ENCODE assay signal across 21 mouse cellular contexts in the genomic region with DNA sequence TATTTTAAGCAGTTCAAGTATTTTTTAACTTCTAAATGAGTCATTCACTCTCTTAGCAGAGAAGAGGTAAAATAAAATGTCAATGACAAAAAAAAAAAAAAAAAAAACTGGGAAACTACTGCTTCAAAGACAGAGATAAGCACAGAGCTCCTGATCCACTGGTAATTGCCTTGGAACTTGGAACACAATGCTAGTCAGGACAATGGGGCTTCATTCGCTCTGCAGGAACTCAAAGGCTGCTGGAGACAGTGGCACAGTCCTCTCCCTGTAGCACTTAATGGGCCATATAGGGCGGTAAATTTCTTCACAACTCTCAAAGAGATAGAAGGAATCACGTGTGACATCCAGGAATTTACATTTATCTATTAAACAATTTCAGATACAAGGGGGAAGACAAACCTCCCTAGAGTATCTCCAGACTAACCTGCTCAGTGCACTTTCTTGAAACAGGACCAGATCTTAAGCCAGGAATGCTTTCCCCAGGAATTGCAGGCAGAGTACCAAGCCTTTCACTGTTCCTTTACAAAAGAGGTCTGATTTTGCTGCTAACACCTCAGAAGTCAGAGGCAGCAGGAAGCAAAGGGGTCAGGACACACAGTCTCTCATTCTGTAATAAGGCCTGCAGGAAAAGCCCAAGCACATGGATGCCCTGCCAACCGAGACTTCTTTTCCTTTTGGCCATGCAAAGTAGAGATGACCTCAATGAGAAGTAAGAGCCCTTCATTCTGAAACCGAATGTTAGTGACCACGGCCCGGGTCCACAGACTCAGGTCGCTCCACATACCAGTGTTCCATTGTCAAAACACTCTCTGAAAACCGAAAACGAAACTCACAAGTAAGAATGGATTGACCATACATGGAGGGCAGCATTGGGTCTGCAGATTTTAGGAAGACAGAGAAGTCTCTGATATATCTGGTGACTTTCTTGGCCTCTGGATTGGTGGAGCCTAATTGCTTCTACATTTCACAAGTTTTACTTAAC.
DNase-seq lines count a peak whose midpoint lies in the region; ATAC-seq and TF ChIP-seq lines count a peak whose summit lies in the region.
"Had no signal": no experiment of that assay in that cellular context is flagged by ENCODE, and none has a peak within 500 bp of the region (broad histone marks: within the 10 kb centered on the region; RNA-seq: fewer than 3 reads in every experiment).

No protein-coding gene starts in this region.

- no peak overlapping the region for H3K4me3 ChIP-seq in forebrain, embryonic 13.5 days
- H3K4me3 ChIP-seq in forebrain, postnatal 0 days (ENCODE audit: low read depth, low read length): no peak overlapping the region
- no peak overlapping the region for H3K4me3 ChIP-seq in midbrain, embryonic 11.5 days (ENCODE audit: low read depth, low read length)
- H3K4me3 ChIP-seq in midbrain, embryonic 14.5 days (replicated peaks; ENCODE audit: low read depth, low read length): no peak overlapping the region
- H3K4me3 ChIP-seq: forebrain, embryonic 10.5 days; gastrocnemius, adult 2 months; hindbrain, embryonic 12.5 days; hindbrain, embryonic 15.5 days had no signal

- H3K27me3 ChIP-seq in forebrain, embryonic 13.5 days: no peaks in the 10 kb centered on the region
- H3K27me3 ChIP-seq in forebrain, postnatal 0 days (ENCODE audit: insufficient read depth, low read length): no peaks in the 10 kb centered on the region
- H3K27me3 ChIP-seq in midbrain, embryonic 11.5 days (ENCODE audit: control insufficient read depth, insufficient read depth, low read length): no peaks in the 10 kb centered on the region
- no peaks in the 10 kb centered on the region for H3K27me3 ChIP-seq in midbrain, embryonic 14.5 days (ENCODE audit: control insufficient read depth, insufficient read depth, low read length)
- H3K27me3 ChIP-seq: hindbrain, embryonic 12.5 days; hindbrain, embryonic 15.5 days had no signal

- TF ChIP-seq CTCF in forebrain, postnatal 0 days (IDR thresholded peaks at IDR 0.05; ENCODE audit: low read depth): no peak

- no peak for ATAC-seq in forebrain, embryonic 13.5 days
- ATAC-seq in forebrain, postnatal 0 days: no peak
- ATAC-seq in midbrain, embryonic 11.5 days (ENCODE audit: low FRiP score): no peak
- no peak for ATAC-seq in midbrain, embryonic 14.5 days (ENCODE audit: low FRiP score, low TSS enrichment)

- H3K4me2 ChIP-seq in forebrain, embryonic 13.5 days: no peak overlapping the region
- H3K4me2 ChIP-seq in forebrain, postnatal 0 days (ENCODE audit: low read depth): no peak overlapping the region
- H3K4me2 ChIP-seq in midbrain, embryonic 11.5 days: no peak overlapping the region
- no peak overlapping the region for H3K4me2 ChIP-seq in midbrain, embryonic 14.5 days (ENCODE audit: low read length)
- H3K4me2 ChIP-seq: heart, embryonic 11.5 days; hindbrain, embryonic 12.5 days; hindbrain, embryonic 15.5 days had no signal

- no peaks in the 10 kb centered on the region for H3K9me3 ChIP-seq in forebrain, embryonic 13.5 days (replicated peaks)
- no peaks in the 10 kb centered on the region for H3K9me3 ChIP-seq in forebrain, postnatal 0 days (ENCODE audit: low read length)
- H3K9me3 ChIP-seq in midbrain, embryonic 11.5 days (ENCODE audit: control insufficient read depth, low read length): no peaks in the 10 kb centered on the region
- no peaks in the 10 kb centered on the region for H3K9me3 ChIP-seq in midbrain, embryonic 14.5 days (ENCODE audit: control insufficient read depth, low read length)
- H3K9me3 ChIP-seq: forebrain, embryonic 10.5 days; hindbrain, embryonic 12.5 days; hindbrain, embryonic 15.5 days had no signal

- H3K27ac ChIP-seq in forebrain, embryonic 13.5 days: peak overlapping the region; percentile 14; the same call in 1 of the 2 replicates
- no peak overlapping the region for H3K27ac ChIP-seq in forebrain, postnatal 0 days (ENCODE audit: low read depth, low read length)
- no peak overlapping the region for H3K27ac ChIP-seq in midbrain, embryonic 11.5 days (ENCODE audit: low read depth, low read length)
- H3K27ac ChIP-seq in midbrain, embryonic 14.5 days (replicated peaks; ENCODE audit: low read depth, low read length): no peak overlapping the region
- H3K27ac ChIP-seq: forebrain, embryonic 10.5 days; gastrocnemius, adult 2 months; hindbrain, embryonic 12.5 days; hindbrain, embryonic 15.5 days had no signal

- 58% methylated on average over 10 of the region's 10 CpGs for WGBS in forebrain, embryonic 13.5 days
- WGBS in forebrain, postnatal 0 days: 62% methylated on average over 10 of the region's 10 CpGs
- WGBS in midbrain, embryonic 11.5 days: 65% methylated on average over 10 of the region's 10 CpGs
- WGBS in midbrain, embryonic 14.5 days: 66% methylated on average over 10 of the region's 10 CpGs

- peak; percentile 23 for DNase-seq in adrenal gland, adult 2 months
- no peak for DNase-seq in adrenal gland, adult 18-20 months (ENCODE audit: low spot score in 2 of 2)
- DNase-seq in forebrain, postnatal 0 days: no peak
- peak; percentile 78 for DNase-seq in midbrain, embryonic 11.5 days (ENCODE audit: low spot score, missing footprints)
- no peak for DNase-seq in midbrain, embryonic 14.5 days
- DNase-seq in ZHBTc4 (ENCODE audit: low read depth, low spot score): peak; percentile 71
- DNase-seq in yolk sac, embryonic 10.5 days (ENCODE audit: low spot score): no peak
- DNase-seq: adrenal gland, postnatal 25 days; cerebellum, adult 11-12 months; cerebellum, adult 8-10 months; cerebellum, postnatal 10 days; gastrocnemius, adult 2 months; gastrocnemius, postnatal 14 days; heart, adult 11 months; kidney, adult 18-20 months; kidney, adult 9 months had no signal

- H3K36me3 ChIP-seq in forebrain, embryonic 13.5 days (ENCODE audit: poor library complexity, severe bottlenecking): no peaks in the 10 kb centered on the region
- no peaks in the 10 kb centered on the region for H3K36me3 ChIP-seq in forebrain, postnatal 0 days (ENCODE audit: insufficient read depth)
- H3K36me3 ChIP-seq in midbrain, embryonic 11.5 days (ENCODE audit: control insufficient read depth, insufficient read depth, low read length): no peaks in the 10 kb centered on the region
- H3K36me3 ChIP-seq in midbrain, embryonic 14.5 days (ENCODE audit: control insufficient read depth, insufficient read depth, low read length): no peaks in the 10 kb centered on the region
- H3K36me3 ChIP-seq: forebrain, embryonic 10.5 days; hindbrain, embryonic 12.5 days; hindbrain, embryonic 15.5 days had no signal

- peaks cover 9% of the 10 kb centered on the region; the same call in 1 of the 2 replicates for H3K4me1 ChIP-seq in forebrain, embryonic 13.5 days
- H3K4me1 ChIP-seq in forebrain, postnatal 0 days (ENCODE audit: insufficient read depth): no peaks in the 10 kb centered on the region
- H3K4me1 ChIP-seq in midbrain, embryonic 11.5 days (ENCODE audit: control insufficient read depth, insufficient read depth, low read length): peaks cover 2% of the 10 kb centered on the region; the same call in 1 of the 2 replicates
- H3K4me1 ChIP-seq in midbrain, embryonic 14.5 days (ENCODE audit: control insufficient read depth, insufficient read depth, low read length): peaks cover 7% of the 10 kb centered on the region
- H3K4me1 ChIP-seq: hindbrain, embryonic 12.5 days had no signal

- H3K9ac ChIP-seq in forebrain, embryonic 13.5 days: no peak overlapping the region
- no peak overlapping the region for H3K9ac ChIP-seq in forebrain, postnatal 0 days
- no peak overlapping the region for H3K9ac ChIP-seq in midbrain, embryonic 11.5 days (ENCODE audit: low read length)
- H3K9ac ChIP-seq in midbrain, embryonic 14.5 days (replicated peaks; ENCODE audit: low read length): no peak overlapping the region
- H3K9ac ChIP-seq: hindbrain, embryonic 12.5 days; hindbrain, embryonic 15.5 days had no signal

Comparison
In these comparisons a context has a peak if more than half of its experiments do, and no peak if none do; other contexts are left out.
1. DNase-seq: peak in adrenal gland, adult 2 months (single experiment), midbrain, embryonic 11.5 days (single experiment) and ZHBTc4 (single experiment); none in adrenal gland, adult 18-20 months (0 of 2), forebrain, postnatal 0 days (single experiment), midbrain, embryonic 14.5 days (single experiment) and yolk sac, embryonic 10.5 days (single experiment).